Comparison of ENCODE assay signal across 19 mouse cellular contexts in the genomic region with DNA sequence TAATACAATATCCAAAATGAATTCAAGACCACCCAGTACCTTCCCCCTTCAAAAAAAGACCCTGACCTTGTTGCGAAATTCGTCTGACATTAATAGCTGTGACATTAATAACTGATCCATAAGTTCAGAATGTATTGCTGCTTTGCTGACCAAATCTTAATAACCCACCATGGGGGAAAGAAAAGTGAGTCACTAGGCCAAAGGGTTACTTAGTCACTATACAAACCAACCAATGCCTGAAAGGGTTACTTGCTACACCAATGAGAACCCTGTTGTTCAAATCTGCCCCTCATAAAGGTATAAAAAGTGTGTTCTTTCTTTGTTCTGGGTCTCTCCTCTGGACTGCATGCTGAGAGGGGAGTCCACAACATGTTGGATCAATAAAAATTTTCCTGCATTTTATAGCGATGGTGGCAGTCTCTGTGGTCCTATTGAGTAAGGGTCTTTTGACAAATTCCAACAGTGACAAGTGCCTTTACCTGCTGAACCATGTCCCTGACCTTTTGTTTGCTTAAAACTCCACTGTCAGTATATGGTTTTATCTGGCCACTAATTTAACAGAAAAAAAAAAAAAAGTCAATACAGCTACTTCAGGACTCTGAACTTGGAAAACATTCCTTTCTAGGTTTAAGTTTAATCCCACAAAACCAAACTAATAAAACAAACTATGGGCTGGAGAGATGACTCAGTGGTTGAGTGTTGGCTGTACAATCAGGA. TPM values are rescaled to one million over a fixed set of nuclear protein-coding genes. Genes with fewer than 3 reads are reported as not detected.
DNase-seq lines count a peak whose midpoint lies in the region; ATAC-seq and TF ChIP-seq lines count a peak whose summit lies in the region.
"Not testable (repeated sequence)": the region's sequence is repeated elsewhere in the genome, so short reads cannot be mapped to it uniquely, and the experiment has no call there.
"Had no signal": no experiment of that assay in that cellular context is flagged by ENCODE, and none has a peak within 500 bp of the region (broad histone marks: within the 10 kb centered on the region; RNA-seq: fewer than 3 reads in every experiment).

No protein-coding gene starts in this region.

- TF ChIP-seq EP300 in liver, embryonic 14.5 days (IDR thresholded peaks at IDR 0.05; ENCODE audit: low read depth); liver, postnatal 0 days (IDR thresholded peaks at IDR 0.05; ENCODE audit: low read depth): not testable (repeated sequence)

- not testable (repeated sequence) for H3K4me3 ChIP-seq in intestine, embryonic 16.5 days (ENCODE audit: low read length); liver, embryonic 11.5 days (ENCODE audit: low read depth, low read length); liver, embryonic 14.5 days (ENCODE audit: insufficient read depth in 1 of 2, low read depth in 2 of 2, low read length in 2 of 2); liver, postnatal 0 days (ENCODE audit: low read depth, low read length)

- not testable (repeated sequence) for TF ChIP-seq CTCF in liver, embryonic 14.5 days (IDR thresholded peaks at IDR 0.05; ENCODE audit: low read depth); liver, postnatal 0 days (IDR thresholded peaks at IDR 0.05; ENCODE audit: low read depth)

- H3K27ac ChIP-seq in intestine, embryonic 16.5 days (ENCODE audit: low read length): peak overlapping the region; percentile 54
- H3K27ac ChIP-seq in liver, embryonic 11.5 days (ENCODE audit: low read depth, low read length): peak overlapping the region; percentile 35; the same call in 1 of the 2 replicates
- not testable (repeated sequence) for H3K27ac ChIP-seq in liver, embryonic 14.5 days
- H3K27ac ChIP-seq in liver, postnatal 0 days (ENCODE audit: low read depth): peak overlapping the region; percentile 84

- not testable (repeated sequence) for H3K4me1 ChIP-seq in intestine, embryonic 16.5 days (ENCODE audit: control insufficient read depth, insufficient read depth, low read length); liver, embryonic 11.5 days (replicated peaks; ENCODE audit: control insufficient read depth, insufficient read depth, low read length); liver, embryonic 14.5 days (replicated peaks; ENCODE audit: control insufficient read depth in 2 of 2, insufficient read depth in 2 of 2, low read length in 1 of 2); liver, postnatal 0 days (ENCODE audit: insufficient read depth)

- peak; percentile 73 for ATAC-seq in intestine, embryonic 16.5 days
- ATAC-seq in liver, embryonic 11.5 days (replicated peaks; ENCODE audit: low FRiP score): not testable (repeated sequence)
- ATAC-seq in liver, embryonic 14.5 days (ENCODE audit: insufficient read depth): peak; percentile 42; the same call in 1 of the 2 replicates
- peak; percentile 85 for ATAC-seq in liver, postnatal 0 days

- H3K9me3 ChIP-seq in intestine, embryonic 16.5 days (ENCODE audit: control insufficient read depth, low read length); liver, embryonic 11.5 days (ENCODE audit: control insufficient read depth, low read length); liver, embryonic 14.5 days (ENCODE audit: control insufficient read depth, low read length); liver, postnatal 0 days (ENCODE audit: low read length): not testable (repeated sequence)

- not testable (repeated sequence) for H3K27me3 ChIP-seq in intestine, embryonic 16.5 days (replicated peaks; ENCODE audit: control insufficient read depth, insufficient read depth, low read length); liver, embryonic 11.5 days (replicated peaks; ENCODE audit: control insufficient read depth, insufficient read depth, low read length); liver, embryonic 14.5 days (ENCODE audit: control insufficient read depth, insufficient read depth, low read length); liver, postnatal 0 days (ENCODE audit: insufficient read depth, low read length)

- H3K9ac ChIP-seq in intestine, embryonic 16.5 days (ENCODE audit: low read depth, low read length); liver, embryonic 11.5 days (ENCODE audit: low read depth, low read length); liver, embryonic 14.5 days (replicated peaks); liver, postnatal 0 days (replicated peaks): not testable (repeated sequence)

- WGBS in intestine, embryonic 16.5 days: 63% methylated on average over 3 of the region's 3 CpGs
- WGBS in liver, embryonic 11.5 days: 63% methylated on average over 3 of the region's 3 CpGs
- WGBS in liver, embryonic 14.5 days (ENCODE audit: insufficient replicate concordance): 50% methylated on average over 3 of the region's 3 CpGs
- 50% methylated on average over 3 of the region's 3 CpGs for WGBS in liver, postnatal 0 days (ENCODE audit: insufficient replicate concordance)

- DNase-seq in kidney, adult 9 months: peak; percentile 41
- not testable (repeated sequence) for DNase-seq in liver, embryonic 11.5 days (ENCODE audit: low spot score); liver, embryonic 14.5 days (ENCODE audit: low read depth in 3 of 3, low spot score in 3 of 3); liver, postnatal 0 days

- not testable (repeated sequence) for H3K4me2 ChIP-seq in intestine, embryonic 16.5 days (ENCODE audit: low read depth, low read length); liver, embryonic 11.5 days; liver, embryonic 14.5 days (ENCODE audit: low read depth); liver, postnatal 0 days (ENCODE audit: low read depth, low read length)

- not testable (repeated sequence) for H3K36me3 ChIP-seq in intestine, embryonic 16.5 days (ENCODE audit: control insufficient read depth, insufficient read depth, low read length); liver, embryonic 11.5 days (ENCODE audit: control insufficient read depth, insufficient read depth, low read length); liver, embryonic 14.5 days (replicated peaks; ENCODE audit: control insufficient read depth, insufficient read depth, low read depth); liver, postnatal 0 days (replicated peaks; ENCODE audit: insufficient read depth, low read length)

RNA-seq across cellular contexts. Expression of a gene that starts 12.4 kb away (rescaled TPM):
- polyA plus RNA-seq in intestine, embryonic 16.5 days (2015; fragmentation: Nextera tagmentation; extraction: Ambion mirVana): 5.7 and 6.8 TPM in 2 replicates
- polyA plus RNA-seq in liver, embryonic 11.5 days (2014; fragmentation: Nextera tagmentation; extraction: Ambion mirVana): not detected in 2 replicates
- 0.73 and 1.2 TPM in 2 replicates for polyA plus RNA-seq in liver, embryonic 14.5 days (2012; rRNA removed)
- polyA plus RNA-seq in liver, embryonic 14.5 days (2014; fragmentation: Nextera tagmentation; extraction: Ambion mirVana): 0.11 and 0.61 TPM in 2 replicates
- polyA plus RNA-seq in liver, postnatal 0 days (2015; fragmentation: Nextera tagmentation; extraction: Ambion mirVana): 3.5 and 4.4 TPM in 2 replicates
- polyA plus RNA-seq: C2C12; CD4-positive, CD25-positive, alpha-beta regulatory T cell, adult 4 months; embryonic facial prominence, embryonic 12.5 days; forebrain, embryonic 11.5 days; forebrain, embryonic 14.5 days; forebrain, postnatal 0 days; frontal cortex, adult 2 months; heart, embryonic 11.5 days; heart, embryonic 14.5 days; heart, postnatal 0 days; hindbrain, embryonic 12.5 days; hindbrain, embryonic 15.5 days had no signal

RNA-seq across cellular contexts. Expression of a gene that starts 20.3 kb away (rescaled TPM):
- polyA plus RNA-seq in intestine, embryonic 16.5 days (2015; fragmentation: Nextera tagmentation; extraction: Ambion mirVana): 0.20 and 0.53 TPM in 2 replicates
- polyA plus RNA-seq in liver, embryonic 11.5 days (2014; fragmentation: Nextera tagmentation; extraction: Ambion mirVana): 0.25 TPM in 1 of 2 replicates, not detected in the other
- polyA plus RNA-seq in liver, embryonic 14.5 days (2012; rRNA removed): 0.39 and 0.47 TPM in 2 replicates
- polyA plus RNA-seq in liver, embryonic 14.5 days (2014; fragmentation: Nextera tagmentation; extraction: Ambion mirVana): 0.86 and 1.0 TPM in 2 replicates
- 16.6 and 18.2 TPM in 2 replicates for polyA plus RNA-seq in liver, postnatal 0 days (2015; fragmentation: Nextera tagmentation; extraction: Ambion mirVana)
- polyA plus RNA-seq: adrenal gland, adult 2 months; CD4-positive, CD25-positive, alpha-beta regulatory T cell, adult 4 months; embryonic facial prominence, embryonic 15.5 days; forebrain, embryonic 14.5 days; heart, postnatal 0 days; hindbrain, embryonic 15.5 days had no signal

RNA-seq across cellular contexts. Expression of a gene that starts 34.8 kb away (rescaled TPM):
- 90.7 and 98.9 TPM in 2 replicates for polyA plus RNA-seq in intestine, embryonic 16.5 days (2015; fragmentation: Nextera tagmentation; extraction: Ambion mirVana)
- polyA plus RNA-seq in liver, embryonic 11.5 days (2014; fragmentation: Nextera tagmentation; extraction: Ambion mirVana): 89.4 and 106 TPM in 2 replicates
- polyA plus RNA-seq in liver, embryonic 14.5 days (2012; rRNA removed): 11.7 and 16.6 TPM in 2 replicates
- 55.7 TPM in 2 replicates for polyA plus RNA-seq in liver, embryonic 14.5 days (2014; fragmentation: Nextera tagmentation; extraction: Ambion mirVana)
- polyA plus RNA-seq in liver, postnatal 0 days (2015; fragmentation: Nextera tagmentation; extraction: Ambion mirVana): 64.3 and 66.1 TPM in 2 replicates

RNA-seq across cellular contexts. Expression of a gene that starts 34.9 kb away (rescaled TPM):
- 4.4 and 4.8 TPM in 2 replicates for polyA plus RNA-seq in intestine, embryonic 16.5 days (2015; fragmentation: Nextera tagmentation; extraction: Ambion mirVana)
- 7.4 and 9.2 TPM in 2 replicates for polyA plus RNA-seq in liver, embryonic 11.5 days (2014; fragmentation: Nextera tagmentation; extraction: Ambion mirVana)
- 0.88 and 1.5 TPM in 2 replicates for polyA plus RNA-seq in liver, embryonic 14.5 days (2012; rRNA removed)
- polyA plus RNA-seq in liver, embryonic 14.5 days (2014; fragmentation: Nextera tagmentation; extraction: Ambion mirVana): 2.6 and 3.5 TPM in 2 replicates
- polyA plus RNA-seq in liver, postnatal 0 days (2015; fragmentation: Nextera tagmentation; extraction: Ambion mirVana): 2.2 and 2.5 TPM in 2 replicates
